Mouse (Mus musculus) limb, embryonic 15.5 days (tissue): ENCODE results near the gene Pigz. TPM values are rescaled to one million over a fixed set of nuclear protein-coding genes. Genes with fewer than 3 reads are reported as not detected.
"Not testable (repeated sequence)": the region's sequence is repeated elsewhere in the genome, so short reads cannot be mapped to it uniquely, and the experiment has no call there.

Experiments used
- ATAC-seq: fragments of 200-750 bp; cut with Nextera tagmentation; 2 replicates; pipeline ENCODE4 v1.8.0; 2017; ENCODE audit warnings: low read depth, moderate TSS enrichment; ENCODE audit not compliant: insufficient number of reproducible peaks, low FRiP score, low TSS enrichment
- H3K27ac ChIP-seq: fragments of 300-500 bp; sonication (generic); 2 replicates; pipeline ENCODE4 v1.5.1; 2015; ENCODE audit warnings: moderate library complexity, mild to moderate bottlenecking, inconsistent platforms
- H3K27me3 ChIP-seq: fragments of 300-500 bp; sonication (generic); 2 replicates; pipeline ENCODE4 v1.6.1; 2015; ENCODE audit warnings: inconsistent platforms
- H3K36me3 ChIP-seq: fragments of 300-500 bp; sonication (generic); 2 replicates; pipeline ENCODE4 v1.6.1; 2015; ENCODE audit warnings: inconsistent platforms
- H3K4me1 ChIP-seq: fragments of 300-500 bp; sonication (generic); 2 replicates; pipeline ENCODE4 v1.6.1; 2015; ENCODE audit warnings: inconsistent platforms
- H3K4me2 ChIP-seq: fragments of 300-500 bp; sonication (generic); 2 replicates; pipeline ENCODE4 v1.6.1; 2015; ENCODE audit warnings: mild to moderate bottlenecking, inconsistent platforms
- H3K4me3 ChIP-seq: fragments of 300-500 bp; sonication (generic); 2 replicates; pipeline ENCODE4 v1.5.1; 2015; ENCODE audit warnings: mild to moderate bottlenecking, inconsistent platforms
- H3K9ac ChIP-seq: fragments of 300-500 bp; sonication (generic); 2 replicates; pipeline ENCODE4 v1.6.1; 2015; ENCODE audit warnings: inconsistent platforms
- H3K9me3 ChIP-seq: fragments of 300-500 bp; sonication (generic); 2 replicates; pipeline ENCODE4 v1.6.1; 2016; ENCODE audit warnings: inconsistent platforms
- WGBS: fragments of 180-500 bp; shearing (Covaris S2); methylation state at CpG from one replicate; pipeline ENCODE4 v1.1.7; 2015; 5-methylcytosine and 5-hydroxymethylcytosine counted together
- polyA plus RNA-seq: library from polyadenylated mRNA; unstranded; fragments of >200 nt; fragmentation: Nextera tagmentation; extraction: Ambion mirVana; gene quantifications from 2 replicates; pipeline ENCODE4 v1.2.1, GENCODE M21; 2015

Pigz gene
- polyA plus RNA-seq, 1 experiment from 2014 or later = 0.49 TPM

DNA sequence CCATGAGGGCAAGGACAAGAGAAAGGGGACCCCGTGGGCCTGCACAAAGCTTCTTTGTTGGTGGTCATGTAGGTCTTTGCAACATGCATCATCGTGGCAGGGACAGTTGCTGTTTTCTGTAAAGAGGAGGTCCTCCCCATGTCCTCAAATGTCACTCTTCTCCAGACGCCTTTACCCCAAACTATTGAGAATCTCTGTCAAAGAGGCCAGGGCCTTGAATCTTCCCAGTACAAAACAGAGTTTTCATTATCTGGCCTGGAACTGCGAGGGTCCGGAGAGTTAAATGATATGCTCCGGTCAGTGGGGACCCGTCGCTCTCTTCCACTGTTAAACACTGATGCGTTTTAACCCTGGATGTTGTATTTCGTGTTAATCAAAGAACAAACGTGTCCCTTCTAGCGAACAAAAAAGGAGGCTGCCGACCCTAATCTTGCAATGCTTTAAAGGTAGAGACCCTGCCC, 929 bp downstream of the Pigz start:
- no peak overlapping the region for H3K27ac ChIP-seq
- peak overlapping the region; percentile 55; the same call in 1 of the 2 replicates for H3K4me3 ChIP-seq
- H3K36me3 ChIP-seq = no peaks in the 10 kb centered on the region
- H3K9ac ChIP-seq = no peak overlapping the region
- peaks cover 42% of the 10 kb centered on the region for H3K27me3 ChIP-seq
- H3K4me2 ChIP-seq = peak overlapping the region; percentile 42
- ATAC-seq = no peak
- H3K4me1 ChIP-seq = peaks cover 29% of the 10 kb centered on the region
- WGBS = 26% methylated on average over 13 of the region's 13 CpGs
- no peaks in the 10 kb centered on the region for H3K9me3 ChIP-seq

DNA sequence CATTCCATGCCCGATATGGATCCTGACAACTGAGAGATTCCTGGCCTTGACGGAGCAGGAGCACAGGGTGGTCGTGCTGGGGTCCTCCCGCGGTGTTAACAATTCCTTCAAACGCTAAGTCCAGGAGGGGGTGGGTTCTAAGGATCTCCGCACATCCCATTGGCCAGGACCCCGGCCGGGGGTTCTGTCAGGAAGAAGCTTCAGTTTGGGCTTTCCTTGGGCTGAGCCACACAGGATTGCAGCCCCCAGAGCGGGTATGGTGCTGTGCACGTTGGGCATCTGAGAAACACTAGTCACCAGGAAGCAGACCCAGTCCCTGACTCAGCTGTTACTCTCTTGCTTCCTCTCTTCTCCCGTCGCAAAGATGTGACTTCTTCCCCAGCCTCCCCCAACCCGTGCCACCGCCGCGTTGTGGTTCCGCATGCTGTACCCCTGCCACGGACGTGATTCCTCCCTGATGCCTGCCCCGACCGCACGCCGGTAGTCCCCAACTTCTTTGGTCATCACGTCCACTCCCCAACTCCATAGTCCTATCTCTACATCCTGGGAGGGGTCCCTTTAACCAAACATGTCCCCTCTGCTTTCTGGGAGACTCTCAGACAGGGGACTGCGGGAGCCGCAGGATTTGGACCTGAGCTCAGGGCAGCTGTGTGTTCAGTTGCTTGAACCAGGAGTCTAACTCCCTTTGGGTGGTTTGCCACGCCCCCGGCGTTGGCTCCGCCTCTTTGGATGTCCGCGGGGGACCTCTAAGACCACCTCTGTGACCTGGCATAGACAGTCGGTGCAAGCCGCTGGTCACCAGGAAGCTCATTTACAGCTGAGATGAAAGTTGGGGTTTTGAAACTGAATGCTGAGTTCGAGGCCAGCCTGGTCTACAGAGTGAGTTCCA, 1.7 kb downstream of the Pigz start:
- Histone ChIP-seq H3K4me2 (peak overlapping the region; percentile 42), H3K4me3 (peak overlapping the region; percentile 28), H3K9me3 (no peaks in the 10 kb centered on the region), H3K4me1 (peaks cover 29% of the 10 kb centered on the region), H3K9ac (no peak overlapping the region), H3K27me3 (peaks cover 42% of the 10 kb centered on the region), H3K27ac (no peak overlapping the region), H3K36me3 (no peaks in the 10 kb centered on the region)
- 5% methylated on average over 36 of the region's 36 CpGs for WGBS
- no peak for ATAC-seq

DNA sequence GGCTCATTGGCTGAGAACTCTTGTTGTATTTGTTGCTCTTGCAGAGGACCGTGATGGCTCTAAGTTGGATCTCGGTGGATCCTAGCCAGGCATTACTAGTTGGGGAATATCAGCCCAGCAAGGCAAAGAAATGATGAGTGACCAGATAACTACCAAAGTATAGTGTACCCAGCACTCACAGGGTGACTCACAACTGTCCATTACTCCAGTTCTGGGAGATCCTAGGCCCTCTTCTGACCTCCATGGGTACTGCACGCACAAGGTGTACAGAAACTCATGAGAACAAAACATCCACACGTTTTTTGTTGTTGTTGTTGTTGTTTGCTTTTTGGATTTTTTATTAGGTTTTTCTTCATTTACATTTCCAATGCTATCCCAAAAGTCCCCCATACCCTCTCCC, 2.9 kb downstream of the Pigz start:
- H3K36me3 ChIP-seq = no peaks in the 10 kb centered on the region
- peaks cover 42% of the 10 kb centered on the region for H3K27me3 ChIP-seq

DNA sequence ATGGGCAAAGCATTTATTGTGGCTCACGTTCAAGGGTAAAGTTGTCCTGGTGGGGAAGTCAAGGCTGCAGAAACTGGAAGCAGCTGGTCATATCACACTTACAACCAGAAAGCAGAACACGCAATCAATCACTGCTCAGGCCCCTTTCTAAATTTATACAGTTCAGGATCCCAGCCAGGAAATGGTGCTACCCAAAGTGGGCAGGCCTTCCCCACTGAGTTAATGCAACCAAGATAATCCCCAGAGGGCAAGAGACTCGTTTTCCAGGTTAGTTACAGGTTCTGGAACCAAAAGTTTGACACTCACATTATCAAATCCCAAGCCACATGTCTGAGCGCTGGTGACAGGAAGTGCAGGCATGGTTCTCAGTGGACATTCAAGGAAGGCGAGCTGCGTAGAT, 5.2 kb downstream of the Pigz start:
- 68% methylated on average over 6 of the region's 6 CpGs for WGBS
- Histone ChIP-seq H3K27me3 (peaks cover 32% of the 10 kb centered on the region), H3K4me2 (no peak overlapping the region), H3K27ac (no peak overlapping the region), H3K9me3 (no peaks in the 10 kb centered on the region), H3K36me3 (no peaks in the 10 kb centered on the region), H3K4me3 (no peak overlapping the region), H3K9ac (no peak overlapping the region), H3K4me1 (peaks cover 19% of the 10 kb centered on the region)
- ATAC-seq = no peak

More for the DNA sequence above, 2.9 kb downstream of the Pigz start:
- no peak overlapping the region for H3K9ac ChIP-seq
- 85% methylated on average over 4 of the region's 4 CpGs for WGBS
- no peak overlapping the region for H3K4me2 ChIP-seq
- H3K9me3 ChIP-seq = no peaks in the 10 kb centered on the region
- ATAC-seq = no peak
- H3K4me3 ChIP-seq = no peak overlapping the region
- H3K27ac ChIP-seq = no peak overlapping the region
- H3K4me1 ChIP-seq = peaks cover 29% of the 10 kb centered on the region

DNA sequence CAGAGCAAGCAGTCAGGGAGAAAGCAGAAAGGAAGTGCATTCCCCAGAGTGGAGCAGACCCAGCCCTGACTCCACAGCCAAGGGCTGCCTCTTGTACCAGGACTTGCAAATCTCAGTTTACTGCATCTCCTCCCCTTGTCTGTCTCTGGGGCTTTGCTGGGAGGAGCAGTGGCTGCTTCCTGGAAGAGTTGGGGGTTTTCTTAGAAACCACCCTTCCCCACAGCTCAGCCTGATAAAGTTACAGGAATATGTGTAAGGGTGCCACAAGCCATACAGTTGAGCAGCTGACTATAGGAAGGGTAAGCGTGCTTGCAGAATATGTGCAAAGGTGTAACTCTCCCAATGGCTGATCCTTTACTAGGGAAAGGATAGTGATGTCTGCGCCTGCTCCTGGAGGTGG, 6.9 kb downstream of the Pigz start:
- H3K4me1 ChIP-seq = peaks cover 13% of the 10 kb centered on the region
- H3K9me3 ChIP-seq = no peaks in the 10 kb centered on the region
- peaks cover 4% of the 10 kb centered on the region; the same call in 1 of the 2 replicates for H3K36me3 ChIP-seq
- WGBS = 67% methylated on average over 2 of the region's 2 CpGs
- no peak overlapping the region for H3K9ac ChIP-seq
- no peak overlapping the region for H3K27ac ChIP-seq
- no peak overlapping the region for H3K4me2 ChIP-seq
- peaks cover 14% of the 10 kb centered on the region for H3K27me3 ChIP-seq
- H3K4me3 ChIP-seq = no peak overlapping the region
- no peak for ATAC-seq

DNA sequence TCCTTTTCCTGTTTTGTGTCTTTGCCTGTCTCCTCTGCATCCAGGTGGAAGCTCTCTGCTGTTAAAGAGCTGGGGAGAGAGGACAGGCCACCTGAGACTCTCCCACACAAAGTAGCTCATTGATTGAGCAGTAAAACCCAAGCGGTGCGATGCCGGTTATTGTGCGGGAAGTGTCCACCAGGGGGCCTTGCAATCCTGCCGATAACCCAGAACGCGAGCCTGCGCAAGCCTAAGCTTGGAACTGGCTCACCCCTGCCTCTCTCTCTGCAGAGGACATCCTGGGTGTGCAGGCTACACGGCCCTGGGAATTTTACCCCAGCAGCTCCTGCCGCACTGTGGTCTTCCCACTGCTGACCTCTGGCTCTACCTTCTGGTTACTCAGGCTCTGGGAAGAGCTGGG, 10.3 kb downstream of the Pigz start:
- ATAC-seq = no peak
- peaks cover 4% of the 10 kb centered on the region; the same call in 1 of the 2 replicates for H3K36me3 ChIP-seq
- no peak overlapping the region for H3K9ac ChIP-seq
- no peak overlapping the region for H3K4me3 ChIP-seq
- no peak overlapping the region for H3K4me2 ChIP-seq
- 6% methylated on average over 10 of the region's 10 CpGs for WGBS
- H3K4me1 ChIP-seq = peaks cover 30% of the 10 kb centered on the region
- no peak overlapping the region for H3K27ac ChIP-seq
- H3K9me3 ChIP-seq = no peaks in the 10 kb centered on the region
- H3K27me3 ChIP-seq = no peaks in the 10 kb centered on the region

DNA sequence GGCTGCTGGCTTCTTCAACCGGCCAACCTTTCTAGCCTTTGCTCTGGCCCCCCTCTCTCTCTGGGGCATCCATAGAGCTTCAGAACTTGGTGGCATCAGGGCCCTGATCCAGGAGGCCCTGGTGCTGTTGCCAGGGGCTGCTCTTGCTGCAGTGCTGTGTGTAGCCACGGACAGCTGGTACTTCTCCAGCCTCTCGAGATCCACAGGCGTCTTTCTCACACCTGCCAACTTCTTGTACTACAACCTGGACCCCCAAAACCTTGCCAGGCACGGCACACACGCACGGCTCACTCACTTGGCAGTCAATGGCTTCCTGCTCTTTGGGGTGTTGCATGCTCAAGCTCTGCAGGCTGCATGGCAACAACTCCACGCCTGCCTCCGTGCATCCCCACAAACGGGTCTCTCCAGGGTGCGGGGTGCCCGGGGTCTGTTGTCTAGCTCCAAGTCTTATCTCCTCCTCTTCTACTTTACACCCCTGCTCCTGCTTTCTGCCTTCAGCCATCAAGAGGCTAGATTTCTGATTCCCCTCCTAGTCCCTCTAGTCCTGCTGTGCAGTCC, 11.1 kb downstream of the Pigz start:
- 87% methylated on average over 12 of the region's 12 CpGs for WGBS
- H3K4me1 ChIP-seq = peaks cover 38% of the 10 kb centered on the region
- no peak for ATAC-seq
- no peak overlapping the region for H3K4me2 ChIP-seq
- no peak overlapping the region for H3K4me3 ChIP-seq
- peaks cover 4% of the 10 kb centered on the region; the same call in 1 of the 2 replicates for H3K36me3 ChIP-seq
- H3K27ac ChIP-seq = no peak overlapping the region
- no peaks in the 10 kb centered on the region for H3K9me3 ChIP-seq
- H3K27me3 ChIP-seq = no peaks in the 10 kb centered on the region
- H3K9ac ChIP-seq = no peak overlapping the region

DNA sequence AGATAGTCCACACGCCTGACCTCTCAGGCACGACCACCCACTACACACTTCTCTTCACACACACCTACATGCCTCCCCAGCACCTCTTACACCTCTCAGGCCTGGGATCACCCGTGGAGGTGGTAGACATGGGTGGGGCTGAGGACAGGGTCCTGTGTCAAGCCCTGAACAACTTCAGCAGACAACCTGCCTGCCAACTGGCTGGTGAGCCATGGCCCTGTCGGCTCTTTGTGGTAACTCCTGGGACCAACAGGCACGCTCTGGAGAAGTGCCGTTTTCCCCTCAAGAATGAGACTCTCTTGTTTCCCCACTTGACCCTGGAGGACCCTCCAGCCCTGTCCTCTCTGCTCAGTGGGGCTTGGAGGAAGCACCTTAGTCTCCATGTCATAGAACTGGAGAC, 11.7 kb downstream of the Pigz start:
- no peak for ATAC-seq
- Histone ChIP-seq H3K36me3 (peaks cover 4% of the 10 kb centered on the region; the same call in 1 of the 2 replicates), H3K4me3 (no peak overlapping the region), H3K27me3 (no peaks in the 10 kb centered on the region), H3K4me2 (no peak overlapping the region), H3K9me3 (no peaks in the 10 kb centered on the region), H3K27ac (no peak overlapping the region), H3K4me1 (peaks cover 40% of the 10 kb centered on the region), H3K9ac (no peak overlapping the region)
- WGBS = 92% methylated on average over 6 of the region's 6 CpGs

DNA sequence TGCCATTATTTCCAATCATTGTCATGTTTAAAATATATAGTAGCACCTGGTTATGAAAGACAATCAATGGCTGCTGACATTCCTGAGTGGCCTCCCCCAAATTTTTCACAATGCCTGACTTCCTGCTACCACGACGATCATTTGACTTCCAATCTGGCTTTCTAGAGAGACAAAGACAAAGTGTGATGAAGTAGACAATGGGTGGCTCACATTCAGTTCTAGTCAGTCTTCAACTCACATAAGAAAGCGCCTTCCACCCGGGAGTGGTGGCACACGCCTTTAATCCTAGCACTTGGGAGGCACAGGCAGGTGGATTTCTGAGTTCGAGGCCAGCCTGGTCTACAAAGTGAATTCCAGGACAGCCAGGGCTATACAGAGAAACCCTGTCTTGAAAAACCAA, 12.3 kb downstream of the Pigz start:
- not testable (repeated sequence) for H3K9me3 ChIP-seq, H3K4me2 ChIP-seq, H3K27me3 ChIP-seq, ATAC-seq, H3K4me3 ChIP-seq, H3K9ac ChIP-seq, H3K27ac ChIP-seq
- WGBS = 89% methylated on average over 6 of the region's 6 CpGs
- H3K36me3 ChIP-seq = peaks cover 10% of the 10 kb centered on the region; the same call in 1 of the 2 replicates
- H3K4me1 ChIP-seq = peaks cover 40% of the 10 kb centered on the region

DNA sequence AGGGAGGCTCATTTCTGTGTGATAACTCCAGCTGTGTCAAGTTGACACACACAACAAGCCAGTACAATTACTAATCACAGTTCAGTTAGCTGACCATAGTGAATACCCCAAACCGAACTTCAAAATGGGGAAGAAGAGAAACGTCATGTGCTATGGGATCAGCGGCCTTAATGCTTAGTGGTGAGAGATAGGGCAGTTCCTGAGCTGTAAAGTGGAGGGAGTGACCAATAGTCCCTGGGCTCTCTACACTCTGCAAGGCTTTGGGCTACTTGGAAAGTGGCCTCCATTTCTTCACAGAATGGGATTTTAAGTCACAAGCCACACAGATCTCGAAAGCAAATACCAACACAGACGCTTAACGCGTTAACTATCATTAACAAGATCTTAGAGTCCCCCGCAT, 13.7 kb downstream of the Pigz start:
- Histone ChIP-seq H3K4me3 (peak overlapping the region; percentile 97), H3K27me3 (no peaks in the 10 kb centered on the region), H3K4me1 (peaks cover 40% of the 10 kb centered on the region), H3K36me3 (peaks cover 23% of the 10 kb centered on the region; the same call in 1 of the 2 replicates), H3K4me2 (peak overlapping the region; percentile 77), H3K9me3 (no peaks in the 10 kb centered on the region), H3K27ac (no peak overlapping the region), H3K9ac (peak overlapping the region; percentile 89)
- WGBS = 25% methylated on average over 8 of the region's 8 CpGs
- ATAC-seq = no peak

DNA sequence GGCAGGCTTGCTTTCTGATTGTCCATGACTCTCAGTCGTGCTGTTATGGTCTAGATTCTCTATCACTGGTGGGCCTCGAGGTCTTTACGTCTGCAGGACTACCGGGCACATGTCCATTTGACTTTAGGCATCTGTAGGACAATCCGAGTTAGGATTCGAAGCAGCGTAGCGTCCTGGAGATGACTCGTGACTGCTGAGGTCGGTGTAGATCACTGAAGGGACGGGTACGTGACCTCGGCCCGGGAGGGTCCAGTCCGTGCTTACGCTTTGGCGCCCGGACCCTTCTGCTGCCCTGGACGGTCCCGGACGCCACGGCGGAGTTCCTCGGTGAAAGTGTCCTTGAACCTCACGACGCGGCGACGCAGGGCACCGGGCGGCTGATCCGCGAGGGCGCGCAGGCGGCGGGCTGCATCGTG, 14.3 kb downstream of the Pigz start:
- under 1% methylated on average over 38 of the region's 38 CpGs for WGBS
- no peaks in the 10 kb centered on the region for H3K27me3 ChIP-seq
- peak; percentile 38 for ATAC-seq

DNA sequence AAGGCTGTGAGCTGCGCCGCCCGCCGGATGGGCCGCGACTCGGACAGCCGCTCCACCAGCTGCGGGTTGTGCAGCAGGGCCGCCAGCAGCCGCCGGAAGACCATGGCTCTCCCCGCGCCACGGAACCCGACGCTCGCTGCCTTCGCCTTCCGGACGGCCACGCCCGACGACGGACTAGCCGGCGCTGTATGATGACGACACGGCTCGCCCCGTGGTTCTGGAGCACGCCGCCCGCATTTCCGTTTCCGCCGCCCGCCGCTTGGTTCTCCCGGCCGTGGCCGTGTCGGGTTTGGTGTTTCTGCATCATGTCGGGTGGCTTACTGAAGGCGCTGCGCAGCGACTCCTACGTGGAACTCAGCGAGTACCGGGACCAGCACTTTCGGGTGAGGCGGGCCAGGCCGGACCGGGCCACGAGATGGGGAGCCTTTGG, 14.7 kb downstream of the Pigz start, which contains the start of the genes 0610012G03Rik and Ncbp2:
0610012G03Rik (minus strand) TSS at position 150 of the 430 bp plus-strand sequence.
Ncbp2 (plus strand) TSS at position 169 of the 430 bp plus-strand sequence.
- ATAC-seq = peak; percentile 87
- H3K4me1 ChIP-seq = peaks cover 40% of the 10 kb centered on the region
- peak within 1 kb of the TSS; percentile 94 for H3K27ac ChIP-seq
- peaks cover 26% of the 10 kb centered on the region; the same call in 1 of the 2 replicates for H3K36me3 ChIP-seq
- WGBS = under 1% methylated on average over 55 of the region's 55 CpGs
- H3K27me3 ChIP-seq = no peaks in the 10 kb centered on the region
- peak within 1 kb of the TSS; percentile 97 for H3K4me3 ChIP-seq
- peak within 1 kb of the TSS; percentile 89 for H3K9ac ChIP-seq
- no peaks in the 10 kb centered on the region for H3K9me3 ChIP-seq
- H3K4me2 ChIP-seq = peak within 1 kb of the TSS; percentile 77

More for the DNA sequence above, 14.3 kb downstream of the Pigz start:
- H3K4me2 ChIP-seq = peak overlapping the region; percentile 77
- H3K36me3 ChIP-seq = peaks cover 26% of the 10 kb centered on the region; the same call in 1 of the 2 replicates
- H3K27ac ChIP-seq = peak overlapping the region; percentile 94
- peak overlapping the region; percentile 89 for H3K9ac ChIP-seq
- no peaks in the 10 kb centered on the region for H3K9me3 ChIP-seq
- H3K4me3 ChIP-seq = peak overlapping the region; percentile 97
- H3K4me1 ChIP-seq = peaks cover 40% of the 10 kb centered on the region
